Mouse (Mus musculus) limb, embryonic 15.5 days (tissue): ENCODE results near the gene Rfx4. TPM values are rescaled to one million over a fixed set of nuclear protein-coding genes. Genes with fewer than 3 reads are reported as not detected.

Experiments
- ATAC-seq: fragments of 200-750 bp; cut with Nextera tagmentation; 2 replicates; pipeline ENCODE4 v1.8.0; 2017; ENCODE audit warnings: low read depth, moderate TSS enrichment; ENCODE audit not compliant: insufficient number of reproducible peaks, low FRiP score, low TSS enrichment
- H3K27ac ChIP-seq: fragments of 300-500 bp; sonication (generic); 2 replicates; pipeline ENCODE4 v1.5.1; 2015; ENCODE audit warnings: moderate library complexity, mild to moderate bottlenecking, inconsistent platforms
- H3K27me3 ChIP-seq: fragments of 300-500 bp; sonication (generic); 2 replicates; pipeline ENCODE4 v1.6.1; 2015; ENCODE audit warnings: inconsistent platforms
- H3K36me3 ChIP-seq: fragments of 300-500 bp; sonication (generic); 2 replicates; pipeline ENCODE4 v1.6.1; 2015; ENCODE audit warnings: inconsistent platforms
- H3K4me1 ChIP-seq: fragments of 300-500 bp; sonication (generic); 2 replicates; pipeline ENCODE4 v1.6.1; 2015; ENCODE audit warnings: inconsistent platforms
- H3K4me2 ChIP-seq: fragments of 300-500 bp; sonication (generic); 2 replicates; pipeline ENCODE4 v1.6.1; 2015; ENCODE audit warnings: mild to moderate bottlenecking, inconsistent platforms
- H3K4me3 ChIP-seq: fragments of 300-500 bp; sonication (generic); 2 replicates; pipeline ENCODE4 v1.5.1; 2015; ENCODE audit warnings: mild to moderate bottlenecking, inconsistent platforms
- H3K9ac ChIP-seq: fragments of 300-500 bp; sonication (generic); 2 replicates; pipeline ENCODE4 v1.6.1; 2015; ENCODE audit warnings: inconsistent platforms
- H3K9me3 ChIP-seq: fragments of 300-500 bp; sonication (generic); 2 replicates; pipeline ENCODE4 v1.6.1; 2016; ENCODE audit warnings: inconsistent platforms
- WGBS: fragments of 180-500 bp; shearing (Covaris S2); methylation state at CpG from one replicate; pipeline ENCODE4 v1.1.7; 2015; 5-methylcytosine and 5-hydroxymethylcytosine counted together
- polyA plus RNA-seq: library from polyadenylated mRNA; unstranded; fragments of >200 nt; fragmentation: Nextera tagmentation; extraction: Ambion mirVana; gene quantifications from 2 replicates; pipeline ENCODE4 v1.2.1, GENCODE M21; 2015

Gene Rfx4
- polyA plus RNA-seq: 0.07 and 0.24 TPM in 2 replicates

DNA sequence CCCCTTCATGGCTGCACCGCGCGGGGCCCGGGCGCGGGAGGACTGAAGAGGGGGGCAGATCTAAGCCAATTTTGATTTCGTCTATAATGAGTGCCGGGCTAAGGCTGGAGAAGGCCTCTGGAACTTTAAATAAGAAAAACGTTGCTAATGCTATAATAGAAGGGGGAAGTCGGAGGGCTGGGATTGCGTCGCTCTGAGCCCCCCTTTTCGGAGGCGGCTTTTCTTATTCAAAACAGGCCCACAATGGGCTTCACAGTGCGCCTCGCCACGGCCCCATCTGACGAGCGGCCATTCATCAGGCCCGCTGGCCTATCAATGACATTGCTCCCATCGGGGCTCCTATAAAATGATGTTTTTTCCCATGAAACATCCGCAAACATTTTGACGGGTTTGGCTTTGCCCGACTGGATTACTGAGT is at the start of gene Rfx4:
Gene Rfx4, plus strand, starts transcription at position 277 of the 418 bp plus-strand sequence.
- Histone ChIP-seq H3K4me2 (peak within 1 kb of the TSS; percentile 58), H3K36me3 (no peaks in the 10 kb centered on the region), H3K27me3 (peaks cover 96% of the 10 kb centered on the region), H3K27ac (no peak within 1 kb of the TSS), H3K9me3 (no peaks in the 10 kb centered on the region), H3K9ac (no peak within 1 kb of the TSS; the same call in 1 of the 2 replicates), H3K4me3 (peak within 1 kb of the TSS; percentile 35), H3K4me1 (peaks cover 49% of the 10 kb centered on the region)
- ATAC-seq: no peak
- under 1% methylated on average over 24 of the region's 24 CpGs for WGBS

DNA sequence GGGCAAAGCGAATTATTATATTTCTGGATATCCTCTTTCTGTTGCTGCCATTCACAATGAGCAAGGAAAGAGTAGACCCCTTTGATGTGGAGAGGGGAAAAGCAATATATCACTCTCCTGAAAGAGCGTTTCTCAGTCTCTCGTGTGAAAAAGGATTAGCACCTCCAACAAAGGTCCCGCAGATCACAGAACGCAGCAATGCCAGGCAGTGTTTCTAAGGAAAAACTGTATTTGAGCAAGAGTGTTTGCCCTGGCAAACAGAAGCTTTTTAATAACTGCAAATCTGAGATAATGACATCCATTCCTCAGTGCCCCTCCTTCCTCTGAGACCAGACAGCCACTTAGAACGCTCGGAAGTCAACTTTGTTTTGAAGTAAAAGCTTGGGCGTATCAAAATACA is 49.3 kb upstream of the Rfx4 start:
- 39% methylated on average over 8 of the region's 8 CpGs for WGBS
- no peak overlapping the region for H3K4me2 ChIP-seq

DNA sequence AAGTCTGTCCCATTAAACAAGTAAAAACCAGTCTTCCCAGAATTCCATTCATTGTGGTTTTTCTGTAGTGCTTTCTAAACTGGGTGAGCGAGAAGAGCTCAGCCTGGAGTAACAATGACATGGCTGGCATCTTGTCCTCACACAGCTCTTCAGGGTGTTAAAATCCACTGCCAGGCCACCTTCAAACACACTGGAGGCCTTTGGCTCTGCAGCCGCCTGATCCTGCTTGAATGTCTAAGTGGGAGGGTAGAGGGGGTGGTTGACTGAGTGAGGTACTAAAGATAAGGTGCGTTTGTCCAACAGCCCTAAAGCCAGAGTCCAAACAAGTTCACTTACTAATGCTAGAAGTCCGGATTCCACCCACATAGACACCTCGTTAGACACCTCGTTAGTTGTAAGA is 48.6 kb upstream of the Rfx4 start:
- Histone ChIP-seq H3K4me1 (peaks cover under 1% of the 10 kb centered on the region; the same call in 1 of the 2 replicates), H3K27me3 (no peaks in the 10 kb centered on the region), H3K9me3 (no peaks in the 10 kb centered on the region), H3K4me2 (no peak overlapping the region), H3K36me3 (peaks cover 9% of the 10 kb centered on the region; the same call in 1 of the 2 replicates), H3K9ac (no peak overlapping the region), H3K4me3 (no peak overlapping the region), H3K27ac (no peak overlapping the region)
- 36% methylated on average over 6 of the region's 6 CpGs for WGBS
- no peak for ATAC-seq

More for the DNA sequence above, 49.3 kb upstream of the Rfx4 start:
- H3K36me3 ChIP-seq: peaks cover 15% of the 10 kb centered on the region
- no peaks in the 10 kb centered on the region for H3K4me1 ChIP-seq
- H3K9ac ChIP-seq: no peak overlapping the region
- no peaks in the 10 kb centered on the region for H3K9me3 ChIP-seq
- H3K27me3 ChIP-seq: no peaks in the 10 kb centered on the region
- H3K4me3 ChIP-seq: no peak overlapping the region
- no peak for ATAC-seq
- no peak overlapping the region for H3K27ac ChIP-seq

DNA sequence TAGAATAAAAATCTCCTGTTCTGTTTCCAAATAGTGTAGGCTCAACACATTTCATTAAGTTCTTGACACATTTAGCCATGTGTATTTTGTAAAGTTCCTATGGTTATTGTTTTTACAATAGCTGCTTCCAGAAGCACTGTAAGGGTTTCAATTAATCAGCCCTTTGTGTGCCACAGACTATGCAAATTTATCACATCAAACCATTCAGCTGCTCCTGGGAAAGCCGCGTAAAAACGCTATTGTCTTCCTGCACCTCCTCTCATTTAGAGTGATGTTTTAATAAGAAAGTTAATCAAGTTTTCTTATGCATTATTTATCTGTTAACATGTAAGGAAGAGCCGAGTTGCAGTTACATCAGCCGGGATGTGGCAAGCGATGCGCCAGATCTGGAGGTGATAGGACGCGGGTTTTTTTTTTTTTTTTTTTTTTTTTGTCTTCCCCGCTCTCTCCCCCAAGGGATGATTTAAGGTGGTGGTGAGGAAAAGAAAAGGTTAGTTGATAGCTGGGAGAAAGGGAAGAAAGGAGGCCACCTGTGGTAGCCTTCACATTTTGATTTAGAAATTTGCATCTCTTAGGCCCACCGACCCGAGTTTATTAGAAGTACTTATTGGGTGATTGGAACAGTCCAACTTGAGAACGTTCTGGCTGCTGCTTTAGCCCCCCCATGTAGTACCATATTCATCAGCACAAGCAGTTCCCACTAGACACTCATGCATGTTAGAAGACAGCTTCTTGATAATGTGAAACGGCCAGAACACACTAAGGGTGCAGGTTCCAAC is 47.9 kb upstream of the Rfx4 start:
- Histone ChIP-seq H3K4me3 (no peak overlapping the region), H3K27ac (no peak overlapping the region), H3K4me2 (no peak overlapping the region), H3K27me3 (no peaks in the 10 kb centered on the region), H3K36me3 (0 out of 2 replicates have a peak, but pooled peaks cover 5% of the 10 kb centered on the region), H3K9me3 (no peaks in the 10 kb centered on the region), H3K4me1 (peaks cover 7% of the 10 kb centered on the region), H3K9ac (no peak overlapping the region)
- ATAC-seq: no peak
- WGBS: 49% methylated on average over 14 of the region's 14 CpGs

DNA sequence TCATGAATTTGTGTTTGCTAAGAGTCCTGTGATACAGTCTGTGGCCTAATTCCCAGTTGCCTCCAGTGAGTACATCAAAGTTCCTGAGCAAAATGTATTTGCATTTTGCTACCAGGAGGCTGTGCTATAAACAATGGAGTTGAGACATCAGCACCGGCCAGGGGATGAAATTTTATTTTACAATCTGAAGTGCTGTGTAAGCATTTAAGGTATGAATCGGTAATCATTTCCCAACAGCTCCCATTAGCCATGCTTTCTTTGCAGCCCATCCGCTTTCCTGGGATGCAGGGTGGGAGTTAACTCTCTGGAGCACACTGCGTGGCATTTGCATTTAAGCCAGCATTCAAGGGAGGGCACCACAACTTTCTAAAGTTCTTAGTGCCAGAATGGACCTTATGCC is 45.7 kb upstream of the Rfx4 start:
- Histone ChIP-seq H3K27ac (no peak overlapping the region), H3K9ac (no peak overlapping the region), H3K4me2 (no peak overlapping the region), H3K27me3 (no peaks in the 10 kb centered on the region), H3K4me1 (peaks cover 11% of the 10 kb centered on the region), H3K4me3 (no peak overlapping the region), H3K9me3 (no peaks in the 10 kb centered on the region), H3K36me3 (peaks cover 20% of the 10 kb centered on the region)
- ATAC-seq: no peak
- 58% methylated on average over 4 of the region's 4 CpGs for WGBS

DNA sequence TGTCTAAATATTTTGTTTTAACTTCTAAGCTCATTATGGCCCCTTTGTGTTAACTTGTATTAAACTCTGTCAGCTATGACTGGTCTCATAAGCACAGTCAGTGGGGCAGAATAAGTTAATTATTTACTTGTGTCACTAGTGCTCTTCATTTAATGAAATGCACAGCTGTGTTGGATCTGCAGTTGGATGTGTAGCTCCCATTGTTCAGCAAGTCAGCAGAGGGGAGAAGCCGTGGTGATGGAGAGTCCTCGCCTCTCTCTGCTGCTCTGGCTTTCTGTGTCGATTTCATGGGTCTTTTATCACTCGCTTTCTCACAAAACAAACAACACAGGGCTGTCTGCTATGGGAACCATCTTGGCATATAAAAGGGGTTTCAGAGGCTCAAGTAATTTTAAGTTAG is 45.0 kb upstream of the Rfx4 start:
- no peak overlapping the region for H3K27ac ChIP-seq
- H3K4me1 ChIP-seq: peaks cover 11% of the 10 kb centered on the region
- peaks cover 24% of the 10 kb centered on the region for H3K36me3 ChIP-seq
- no peaks in the 10 kb centered on the region for H3K27me3 ChIP-seq
- WGBS: 54% methylated on average over 4 of the region's 4 CpGs
- H3K9ac ChIP-seq: no peak overlapping the region
- H3K4me3 ChIP-seq: no peak overlapping the region
- H3K9me3 ChIP-seq: no peaks in the 10 kb centered on the region
- no peak overlapping the region for H3K4me2 ChIP-seq
- no peak for ATAC-seq

DNA sequence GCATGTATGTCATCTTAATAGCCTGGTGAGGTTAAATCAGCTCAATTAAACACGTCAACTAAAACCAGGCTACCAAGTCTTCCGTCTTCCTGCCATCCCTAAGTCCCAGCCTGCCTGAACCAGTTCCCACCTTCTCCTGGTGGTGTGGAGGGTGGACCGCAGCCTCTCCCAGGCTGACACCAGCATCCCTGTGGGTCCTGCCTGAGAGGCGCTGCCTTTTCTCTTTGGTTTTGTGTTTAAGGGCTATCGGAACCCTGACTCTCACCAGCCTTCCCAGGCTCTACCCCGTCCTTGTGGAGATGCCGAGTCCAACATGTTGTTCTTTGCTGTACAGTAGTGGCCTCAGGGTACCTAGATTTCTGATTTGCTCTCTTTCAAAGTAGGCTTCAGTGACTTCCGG is 44.4 kb upstream of the Rfx4 start:
- Histone ChIP-seq H3K4me3 (no peak overlapping the region), H3K9ac (no peak overlapping the region), H3K4me1 (peaks cover 11% of the 10 kb centered on the region), H3K9me3 (no peaks in the 10 kb centered on the region), H3K36me3 (peaks cover 29% of the 10 kb centered on the region), H3K4me2 (no peak overlapping the region), H3K27me3 (no peaks in the 10 kb centered on the region), H3K27ac (no peak overlapping the region)
- WGBS: 86% methylated on average over 8 of the region's 8 CpGs
- ATAC-seq: no peak

DNA sequence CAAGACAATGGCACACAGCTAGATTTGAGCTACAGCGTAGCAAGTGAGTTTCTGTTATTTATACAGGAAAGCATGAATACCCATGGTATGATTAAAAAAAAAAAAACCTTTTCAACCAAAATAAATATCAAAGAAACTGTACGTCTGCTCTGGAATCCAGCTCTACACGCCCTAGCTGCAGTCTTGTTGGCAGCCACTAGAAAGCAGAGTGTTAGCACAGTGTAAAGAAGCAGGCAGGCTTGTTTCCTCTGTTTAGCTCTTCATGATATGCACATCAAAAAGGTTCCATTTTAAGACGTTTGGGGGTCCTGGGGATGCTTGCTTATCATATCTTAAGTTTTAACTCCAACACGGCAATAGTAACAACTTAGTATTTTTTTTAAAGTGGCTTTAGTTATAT is 43.9 kb upstream of the Rfx4 start:
- peaks cover 32% of the 10 kb centered on the region for H3K36me3 ChIP-seq
- peaks cover 11% of the 10 kb centered on the region for H3K4me1 ChIP-seq
- H3K27me3 ChIP-seq: no peaks in the 10 kb centered on the region
- no peak overlapping the region for H3K4me2 ChIP-seq
- no peaks in the 10 kb centered on the region for H3K9me3 ChIP-seq
- 70% methylated on average over 5 of the region's 5 CpGs for WGBS
- H3K9ac ChIP-seq: no peak overlapping the region
- H3K4me3 ChIP-seq: no peak overlapping the region
- no peak overlapping the region for H3K27ac ChIP-seq
- no peak for ATAC-seq

DNA sequence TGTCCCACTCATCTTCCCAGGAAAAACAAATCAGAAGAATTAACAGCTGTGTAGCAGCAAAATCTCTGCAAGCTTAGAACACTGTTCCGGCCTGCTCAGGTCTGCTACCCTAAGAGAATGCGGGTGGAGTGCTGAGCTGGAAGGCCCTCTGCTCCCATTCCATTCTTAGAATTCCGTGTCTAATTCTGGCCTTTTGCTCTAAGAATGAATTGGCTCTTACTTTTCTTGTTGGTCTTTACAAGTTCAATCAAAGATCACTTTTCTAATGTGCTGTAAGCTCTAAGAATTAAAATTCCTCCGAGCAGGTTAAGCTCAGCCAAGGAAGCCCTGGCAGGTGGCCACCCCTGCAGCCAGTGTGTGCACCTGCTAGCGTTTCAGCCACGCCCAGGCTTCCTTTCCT is 43.3 kb upstream of the Rfx4 start:
- Histone ChIP-seq H3K27ac (no peak overlapping the region), H3K4me1 (peaks cover 11% of the 10 kb centered on the region), H3K4me3 (no peak overlapping the region), H3K4me2 (no peak overlapping the region), H3K36me3 (peaks cover 32% of the 10 kb centered on the region), H3K9me3 (no peaks in the 10 kb centered on the region), H3K9ac (no peak overlapping the region), H3K27me3 (no peaks in the 10 kb centered on the region)
- 53% methylated on average over 6 of the region's 6 CpGs for WGBS
- no peak for ATAC-seq

DNA sequence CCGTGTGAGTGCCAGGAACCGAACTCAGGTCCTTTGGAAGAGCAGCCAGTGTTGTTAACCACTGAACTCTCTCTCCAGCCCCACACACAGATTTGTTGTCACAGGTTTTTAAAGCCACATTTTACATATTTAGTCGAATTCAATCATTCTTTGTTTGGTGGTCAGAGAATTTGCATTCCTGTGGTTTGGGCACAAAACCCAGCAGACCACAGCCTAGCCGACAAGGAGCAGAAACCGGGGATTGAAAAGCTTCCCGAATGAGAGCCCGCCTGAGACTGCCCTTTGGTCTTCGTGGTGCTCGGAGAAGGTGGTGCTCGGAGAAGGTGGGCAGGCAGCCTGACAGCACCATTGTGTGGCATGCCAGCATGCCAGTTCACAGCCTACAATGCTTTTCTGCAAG is 42.8 kb upstream of the Rfx4 start:
- Histone ChIP-seq H3K36me3 (peaks cover 32% of the 10 kb centered on the region), H3K9me3 (no peaks in the 10 kb centered on the region), H3K4me3 (no peak overlapping the region), H3K4me1 (peaks cover 11% of the 10 kb centered on the region), H3K9ac (no peak overlapping the region), H3K4me2 (no peak overlapping the region), H3K27ac (no peak overlapping the region), H3K27me3 (no peaks in the 10 kb centered on the region)
- ATAC-seq: no peak
- WGBS: 75% methylated on average over 10 of the region's 10 CpGs

DNA sequence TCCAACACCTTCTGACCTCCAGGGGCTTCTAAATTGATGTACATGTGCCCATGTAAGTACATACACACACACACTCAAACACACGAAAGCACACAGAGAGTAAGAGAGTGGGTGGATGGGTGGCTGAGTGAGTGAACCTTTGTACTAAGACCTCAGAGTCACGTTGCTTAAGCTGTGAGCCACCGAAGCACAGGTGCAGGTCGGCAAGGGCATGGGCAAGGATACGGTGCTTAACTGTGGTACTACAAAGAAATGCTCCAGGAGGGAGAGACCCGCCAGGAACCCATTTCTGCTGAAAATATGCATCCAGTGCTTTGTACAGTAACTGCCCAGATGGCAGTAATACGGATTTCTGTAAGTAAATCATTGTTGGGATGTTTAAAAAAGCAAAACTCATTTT is 40.2 kb upstream of the Rfx4 start:
- H3K36me3 ChIP-seq: peaks cover 39% of the 10 kb centered on the region

DNA sequence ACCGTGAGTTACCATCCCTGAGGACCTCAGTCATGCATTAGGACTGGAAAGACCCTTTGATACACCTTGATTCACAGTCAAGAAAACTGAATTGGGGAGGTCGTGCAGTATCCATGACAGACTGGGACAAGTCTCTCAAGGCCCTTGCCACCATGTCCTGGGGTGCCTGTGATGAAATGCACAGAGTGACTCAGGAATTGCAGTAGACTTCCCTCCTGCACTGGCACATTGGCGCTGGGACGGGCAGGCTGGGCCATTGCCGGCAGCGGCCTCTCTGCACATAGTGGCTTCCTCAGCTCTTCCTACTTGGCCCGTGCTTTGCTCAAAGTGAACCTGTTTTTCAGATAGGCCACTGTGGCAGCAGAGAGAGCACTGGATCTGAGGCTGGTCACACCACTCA is 39.3 kb upstream of the Rfx4 start:
- H3K27ac ChIP-seq: no peak overlapping the region
- 93% methylated on average over 7 of the region's 7 CpGs for WGBS
- H3K4me3 ChIP-seq: no peak overlapping the region
- H3K9me3 ChIP-seq: no peaks in the 10 kb centered on the region
- no peak for ATAC-seq
- H3K27me3 ChIP-seq: no peaks in the 10 kb centered on the region
- peaks cover 11% of the 10 kb centered on the region for H3K4me1 ChIP-seq
- H3K4me2 ChIP-seq: no peak overlapping the region
- H3K9ac ChIP-seq: no peak overlapping the region
- H3K36me3 ChIP-seq: peaks cover 47% of the 10 kb centered on the region

More for the DNA sequence above, 40.2 kb upstream of the Rfx4 start:
- H3K9me3 ChIP-seq: no peaks in the 10 kb centered on the region
- WGBS: 89% methylated on average over 7 of the region's 7 CpGs
- no peaks in the 10 kb centered on the region for H3K27me3 ChIP-seq
- H3K27ac ChIP-seq: no peak overlapping the region
- H3K4me1 ChIP-seq: peaks cover 11% of the 10 kb centered on the region
- no peak overlapping the region for H3K9ac ChIP-seq
- H3K4me2 ChIP-seq: no peak overlapping the region
- H3K4me3 ChIP-seq: no peak overlapping the region
- ATAC-seq: no peak
